Mouse (Mus musculus): ENCODE data around the gene Kdm6a. TPM values are rescaled to one million over a fixed set of nuclear protein-coding genes. Genes with fewer than 3 reads are reported as not detected.

Kdm6a gene
- polyA plus RNA-seq, 1 experiment, result not detected

DNA sequence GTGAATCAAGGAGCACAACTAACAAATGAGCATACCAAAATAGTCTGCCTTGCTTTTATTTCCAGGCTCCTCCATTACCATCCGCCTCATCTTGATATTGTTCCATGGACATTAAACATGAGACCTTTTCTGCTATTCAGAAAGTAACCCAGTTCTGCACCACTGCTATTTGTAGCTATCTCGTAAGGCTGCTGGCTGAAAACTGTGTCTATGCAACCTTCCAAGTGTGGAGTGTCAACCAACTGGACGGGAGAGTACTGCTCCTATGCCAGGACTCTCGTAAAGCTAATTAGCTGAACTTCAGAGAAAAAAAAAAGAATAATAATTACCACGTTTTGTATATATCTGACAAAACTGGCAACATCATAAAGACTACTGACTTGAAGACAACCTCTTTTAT lies 116.2 kb downstream of the Kdm6a start:
- no peaks in the 10 kb centered on the region for H3K4me1 ChIP-seq (ENCODE audit: control insufficient read depth, insufficient read depth, low read length)
- no peak overlapping the region for H3K27ac ChIP-seq (ENCODE audit: insufficient read depth, low read depth, low read length)
- H3K4me3 ChIP-seq (ENCODE audit: insufficient read depth, low read depth, low read length), result no peak overlapping the region
- TF ChIP-seq CTCF (IDR thresholded peaks at IDR 0.05; ENCODE audit: insufficient read depth, low read depth, low read length) (no peak), POLR2A (IDR thresholded peaks at IDR 0.05; ENCODE audit: insufficient read depth, low read depth, low read length) (no peak)
- WGBS, result 58% methylated on average over 5 of the region's 5 CpGs

DNA sequence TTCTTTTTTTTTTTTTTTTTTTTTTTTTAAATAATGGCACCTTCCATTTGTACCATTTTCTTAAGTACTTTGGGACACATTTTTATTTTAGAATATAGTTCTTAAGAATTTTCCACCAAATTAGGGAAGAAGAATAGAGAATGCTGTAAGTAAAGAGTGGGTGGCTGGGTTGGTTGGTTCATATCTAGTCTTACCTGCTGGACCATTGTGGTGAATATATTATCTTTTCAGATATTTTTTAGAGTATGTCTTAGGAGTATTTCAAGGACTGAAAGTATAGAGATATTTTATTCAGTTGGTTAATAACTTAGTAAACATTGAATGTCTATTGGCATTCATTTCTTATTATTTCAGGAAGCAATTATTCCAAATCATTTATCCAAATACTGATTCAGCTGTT lies 117.8 kb downstream of the Kdm6a start:
- Histone ChIP-seq H3K4me3 (ENCODE audit: insufficient read depth, low read depth, low read length) (no peak overlapping the region), H3K27ac (ENCODE audit: insufficient read depth, low read depth, low read length) (no peak overlapping the region), H3K4me1 (ENCODE audit: control insufficient read depth, insufficient read depth, low read length) (no peaks in the 10 kb centered on the region)
- no peak for TF ChIP-seq POLR2A (IDR thresholded peaks at IDR 0.05; ENCODE audit: insufficient read depth, low read depth, low read length)

Other genes with a start within 250 kb of the Kdm6a start
- not detected in 2 replicates for gene Dusp21, start 16.7 kb upstream of the Kdm6a start, polyA plus RNA-seq (2012; ENCODE audit: insufficient read depth, insufficient read length, low replicate concordance, missing spikeins)

All from olfactory bulb, adult 2 months (tissue).